Mouse (Mus musculus) ES-E14 (cell line): Measurements from ENCODE around the gene Cyp2s1. TPM values are rescaled to one million over a fixed set of nuclear protein-coding genes. Genes with fewer than 3 reads are reported as not detected.
A peak's percentile ranks its signal among the peaks of the same experiment; 100 is the strongest.

Experiments
- DNase-seq: peaks from one replicate; pipeline ENCODE4 v3.0.0-alpha.2; 2013; ENCODE audit warnings: low read depth, low spot score
- H3K27ac ChIP-seq: 2 replicates; pipeline ENCODE4 v1.5.1; 2012; ENCODE audit warnings: low read depth, mild to moderate bottlenecking, low read length, moderate library complexity, mixed read lengths; ENCODE audit not compliant: poor library complexity, insufficient read depth, severe bottlenecking
- H3K36me3 ChIP-seq: 2 replicates; pipeline ENCODE4 v1.6.1; 2012; ENCODE audit warnings: mild to moderate bottlenecking, low read length, moderate library complexity, mixed read lengths; ENCODE audit not compliant: control insufficient read depth, poor library complexity, insufficient read depth, severe bottlenecking
- H3K4me1 ChIP-seq, 2 experiments: fragments of 150-350 bp in 1 of 2; sonication (generic) in 1 of 2; 2 replicates each; pipeline ENCODE4 v1.6.1; 2012; ENCODE audit warnings: low read length in 2 of 2, mild to moderate bottlenecking in 1 of 2, mixed read lengths in 1 of 2; ENCODE audit not compliant: control insufficient read depth in 2 of 2, insufficient read depth in 2 of 2, poor library complexity in 1 of 2
- H3K4me3 ChIP-seq, 2 experiments: fragments of 150-350 bp in 1 of 2; sonication (generic) in 1 of 2; 2 replicates each; pipeline ENCODE4 v1.5.1; 2012; ENCODE audit warnings: low read length in 2 of 2, low read depth in 1 of 2, mild to moderate bottlenecking in 1 of 2, mixed read lengths in 1 of 2; ENCODE audit not compliant: insufficient read depth in 1 of 2, poor library complexity in 1 of 2, severe bottlenecking in 1 of 2
- H3K9ac ChIP-seq: 2 replicates; pipeline ENCODE4 v1.6.1; 2012; ENCODE audit warnings: low read depth, mild to moderate bottlenecking, low read length, mixed read lengths; ENCODE audit not compliant: poor library complexity, insufficient read depth, severe bottlenecking
- H3K9me3 ChIP-seq: fragments of 150-350 bp; sonication (generic); 2 replicates; pipeline ENCODE4 v1.6.1; 2012; ENCODE audit warnings: low read depth, mild to moderate bottlenecking, low read length; ENCODE audit not compliant: control insufficient read depth, insufficient read depth
- CHD2 ChIP-seq: IDR thresholded peaks from 2 replicates; pipeline ENCODE4 v1.6.1; 2014; ENCODE audit warnings: mild to moderate bottlenecking, low read depth, low read length, inconsistent platforms
- HCFC1 ChIP-seq: IDR thresholded peaks from 2 replicates; pipeline ENCODE4 v1.6.1; 2012; ENCODE audit warnings: low read length, inconsistent platforms, borderline replicate concordance; ENCODE audit not compliant: insufficient read depth
- MAFK ChIP-seq: IDR thresholded peaks from 2 replicates; pipeline ENCODE4 v1.6.1; 2014; ENCODE audit warnings: mild to moderate bottlenecking, low read depth, low read length, inconsistent platforms; ENCODE audit not compliant: insufficient read depth
- ZC3H11A ChIP-seq: IDR thresholded peaks from 2 replicates; pipeline ENCODE4 v1.6.1; 2012; ENCODE audit warnings: low read depth, mild to moderate bottlenecking, inconsistent platforms, low read length, borderline replicate concordance
- ZNF384 ChIP-seq: IDR thresholded peaks from 2 replicates; pipeline ENCODE4 v1.6.1; 2012; ENCODE audit warnings: low read depth, low read length, inconsistent platforms
- in situ Hi-C, 2 experiments: fragments of 600-800 bp; cut with MboI; formaldehyde crosslinking; loops; one replicate each; pipeline ENCODE4 v1.15.1; 2025; ENCODE audit warnings: low sequenced_read_pairs in 2 of 2, inconsistent platforms in 1 of 2; ENCODE audit not compliant: unreplicated experiment in 2 of 2
- total RNA-seq: library from RNA; depleted of rRNA; stranded (reverse); fragments of 300-350 nt; gene quantifications from 2 replicates; pipeline ENCODE4 v1.2.3, GENCODE M21; 2012

The Cyp2s1 gene
- total RNA-seq, 1 experiment = 11.2 TPM

DNA sequence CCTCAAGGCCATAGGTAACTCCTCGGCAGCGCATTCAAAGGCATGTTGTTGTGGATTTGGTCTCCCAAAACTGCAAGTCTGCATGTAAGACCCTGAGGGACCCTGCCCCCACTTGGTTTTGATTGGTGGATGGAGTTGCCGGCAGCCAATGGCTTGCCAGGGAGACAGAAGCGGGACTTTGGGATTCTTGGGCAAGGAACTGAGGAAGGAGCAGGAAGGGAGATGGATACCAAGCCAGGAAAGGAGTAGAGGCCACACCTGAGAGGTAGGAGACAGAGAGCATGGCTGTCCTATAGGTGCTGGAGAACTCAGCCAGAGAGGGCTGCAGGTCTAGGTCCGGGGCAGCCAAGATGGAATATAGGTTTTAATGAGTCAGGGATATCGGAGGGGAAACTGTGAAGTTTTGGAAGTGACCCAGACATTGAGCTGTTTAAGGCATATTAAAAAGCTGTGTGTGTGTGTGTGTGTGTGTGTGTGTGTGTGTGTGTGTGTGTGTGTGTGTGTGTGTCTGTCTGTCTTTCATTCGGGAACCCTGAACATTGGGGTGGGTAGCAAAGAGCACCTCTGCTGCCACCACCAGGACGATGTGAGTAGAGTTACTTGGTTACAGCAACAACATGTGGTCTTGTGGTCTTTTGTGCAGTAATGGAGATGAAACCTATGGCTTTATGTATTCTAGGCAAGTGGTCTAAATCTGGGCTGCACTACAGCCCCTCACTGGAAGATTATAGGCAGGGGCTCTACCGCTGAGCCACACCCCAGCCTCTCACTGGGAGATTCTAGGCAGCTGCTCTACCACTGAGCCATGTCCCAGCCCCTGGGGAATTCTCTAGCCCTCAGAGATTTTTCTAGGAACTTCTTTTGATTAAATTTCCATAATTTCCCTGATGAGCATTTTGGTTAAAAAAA lies 43.5 kb upstream of the Cyp2s1 start:
- Histone ChIP-seq H3K4me1 (peaks cover 0 to 6% of the 10 kb centered on the region in 2 experiments; a peak in 1 of 4 replicates), H3K9me3 (no peaks in the 10 kb centered on the region), H3K36me3 (no peaks in the 10 kb centered on the region), H3K9ac (peak overlapping the region; percentile 50; the same call in 1 of the 2 replicates), H3K4me3 (peak overlapping the region; percentile 48 to 65; a peak in 3 of 4 replicates), H3K27ac (no peak overlapping the region; the same call in 1 of the 2 replicates)
- no peak for TF ChIP-seq ZNF384
- peak; percentile 55; the same call in 1 of the 2 replicates for TF ChIP-seq CHD2
- TF ChIP-seq HCFC1 = no peak
- no peak for TF ChIP-seq ZC3H11A
- 0 out of 2 replicates have a peak, but pooled peaks have one; percentile 25 for TF ChIP-seq MAFK
- no peak for DNase-seq
- in situ Hi-C loops = no loop called here

DNA sequence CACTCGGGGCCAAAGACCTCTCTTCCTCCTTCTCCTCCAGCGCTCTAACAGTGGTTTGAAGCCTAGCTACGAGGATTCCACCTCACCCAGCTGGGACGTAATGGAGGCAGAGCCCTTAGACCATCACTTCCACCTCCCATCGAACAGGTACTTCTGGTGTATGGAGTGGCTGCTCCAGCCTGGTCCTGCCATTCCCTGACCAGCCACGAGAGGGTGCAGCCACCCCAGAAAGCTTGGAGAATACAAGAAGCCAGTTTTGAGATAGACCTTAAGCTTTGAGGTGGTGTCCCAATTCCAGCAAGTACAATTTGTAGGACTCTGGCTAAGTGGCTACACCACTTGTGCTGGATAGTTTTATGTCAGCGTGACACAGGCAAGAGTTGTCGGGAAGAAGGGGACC lies 38.4 kb upstream of the Cyp2s1 start:
- peak; percentile 76 for DNase-seq

DNA sequence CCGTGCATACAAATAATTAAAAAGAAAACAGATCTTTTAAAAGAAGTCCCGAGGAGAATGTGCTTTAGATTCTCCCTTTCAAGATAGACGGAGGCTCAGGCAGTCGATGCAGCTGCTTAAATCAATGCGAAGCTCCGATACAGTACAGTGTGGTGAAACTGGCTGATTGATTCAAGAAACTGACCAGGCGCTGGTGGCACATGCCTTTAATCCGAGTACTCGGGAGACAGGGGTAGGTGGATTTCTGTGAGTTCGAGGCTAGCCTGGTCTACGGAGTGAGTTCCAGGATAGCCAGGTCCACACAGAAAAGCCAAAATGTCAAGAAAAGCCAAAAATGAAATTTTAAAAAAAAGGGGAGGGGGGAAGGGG lies 31.7 kb upstream of the Cyp2s1 start:
- TF ChIP-seq ZNF384 (no peak), MAFK (no peak), CHD2 (no peak), HCFC1 (no peak), ZC3H11A (no peak)
- H3K36me3 ChIP-seq = no peaks in the 10 kb centered on the region
- no peaks in the 10 kb centered on the region for H3K4me1 ChIP-seq
- H3K9me3 ChIP-seq = no peaks in the 10 kb centered on the region
- no peak for DNase-seq
- no peak overlapping the region; the same call in 1 of the 2 replicates for H3K27ac ChIP-seq
- peak overlapping the region; percentile 73; the same call in 1 of the 2 replicates for H3K9ac ChIP-seq
- H3K4me3 ChIP-seq = peak overlapping the region; percentile 63 to 70
- in situ Hi-C loops = no loop called here

More for the DNA sequence above, 38.4 kb upstream of the Cyp2s1 start:
- H3K4me1 ChIP-seq = peaks cover 0 to 9% of the 10 kb centered on the region in 2 experiments; a peak in 2 of 4 replicates
- no peak for TF ChIP-seq CHD2
- peak; percentile 74 for TF ChIP-seq ZC3H11A
- no peaks in the 10 kb centered on the region for H3K9me3 ChIP-seq
- H3K36me3 ChIP-seq = no peaks in the 10 kb centered on the region
- no peak overlapping the region for H3K27ac ChIP-seq
- in situ Hi-C loops = no loop called here
- no peak overlapping the region for H3K9ac ChIP-seq
- 0 out of 4 replicates have a peak overlapping the region, but pooled peaks of 1 of the 2 experiments have one; percentile 7 for H3K4me3 ChIP-seq

- no peaks in the 10 kb centered on the region for H3K4me1 ChIP-seq
- H3K4me3 ChIP-seq = peak overlapping the region; percentile 63 to 70
- H3K9me3 ChIP-seq = no peaks in the 10 kb centered on the region
- H3K9ac ChIP-seq = peak overlapping the region; percentile 73; the same call in 1 of the 2 replicates
- H3K27ac ChIP-seq = no peak overlapping the region; the same call in 1 of the 2 replicates
- H3K36me3 ChIP-seq = no peaks in the 10 kb centered on the region
- in situ Hi-C loops = no loop called here
- DNase-seq = peak; percentile 97
- peak; percentile 50; the same call in 1 of the 2 replicates for TF ChIP-seq ZC3H11A
- no peak for TF ChIP-seq CHD2
These were observed 31.2 kb upstream of the Cyp2s1 start for GRCm38 (mm10) chr7:25847722-25848443.
